Mouse (Mus musculus) cerebellum, adult 18-20 months (tissue): ENCODE measurements around the gene Izumo1.

Source experiments
- DNase-seq, 2 experiments: peaks; one replicate each; pipeline ENCODE4 v3.0.0; 2021

The Izumo1 gene

GRCm38 (mm10) chr7:45621443-45621842 is at the start of gene Izumo1:
Gene Izumo1 (plus strand): TSS chr7:45621811.
- no peak for DNase-seq

GRCm38 (mm10) chr7:45571966-45572365 is 49.6 kb upstream of the Izumo1 start:
- no peak for DNase-seq

GRCm38 (mm10) chr7:45573954-45574353 is 47.7 kb upstream of the Izumo1 start:
- DNase-seq, result no peak

DNA sequence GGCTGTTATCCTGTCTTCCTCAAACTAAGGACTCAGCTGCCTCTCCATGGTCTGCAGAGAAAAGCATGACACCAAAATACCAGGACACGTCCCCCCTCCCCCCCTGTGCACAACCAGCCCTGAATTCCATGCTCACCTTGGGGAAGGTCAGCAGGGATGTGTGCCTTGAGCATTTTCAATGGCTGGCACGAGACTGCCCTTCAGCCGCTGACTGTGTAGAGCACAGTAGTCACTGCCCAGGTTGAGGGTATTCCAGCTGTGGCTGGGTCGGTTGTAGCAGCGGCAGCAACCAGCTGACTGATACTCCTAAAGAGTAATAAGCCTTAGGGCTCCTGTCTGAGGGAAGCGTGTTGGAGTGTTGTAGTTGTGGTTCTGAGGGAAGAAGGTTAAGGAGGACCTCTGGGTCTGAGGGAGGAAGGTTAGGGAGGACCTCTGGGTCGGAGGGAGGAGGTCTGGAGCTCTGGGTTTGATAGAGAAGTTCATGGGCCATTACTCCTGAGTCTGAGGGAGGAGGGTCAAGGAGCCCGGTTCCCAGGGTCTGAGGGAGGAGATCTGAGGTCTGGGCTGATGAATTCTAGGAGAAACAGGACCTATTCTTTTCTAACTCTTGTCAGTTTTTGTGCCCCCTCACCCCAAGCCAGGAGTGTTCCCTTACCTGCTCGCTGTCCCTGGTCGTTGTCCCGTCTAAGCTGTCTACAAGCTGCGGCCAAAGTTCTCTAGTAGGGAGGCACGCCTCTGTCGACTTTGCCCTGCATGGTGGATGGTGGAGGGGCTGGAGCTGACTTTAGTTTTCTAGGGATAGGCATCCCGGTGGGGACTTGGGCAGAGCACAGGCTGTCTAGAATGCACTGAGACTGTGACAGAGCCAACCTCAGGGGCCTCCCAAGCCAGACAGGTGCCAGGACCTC is 46.9 kb upstream of the Izumo1 start:
- no peak for DNase-seq

- no peak for DNase-seq
Observed at GRCm38 (mm10) chr7:45585923-45586322, 35.7 kb upstream of the Izumo1 start.

- DNase-seq, result no peak
Observed at GRCm38 (mm10) chr7:45587631-45588592, 33.7 kb upstream of the Izumo1 start.

DNA sequence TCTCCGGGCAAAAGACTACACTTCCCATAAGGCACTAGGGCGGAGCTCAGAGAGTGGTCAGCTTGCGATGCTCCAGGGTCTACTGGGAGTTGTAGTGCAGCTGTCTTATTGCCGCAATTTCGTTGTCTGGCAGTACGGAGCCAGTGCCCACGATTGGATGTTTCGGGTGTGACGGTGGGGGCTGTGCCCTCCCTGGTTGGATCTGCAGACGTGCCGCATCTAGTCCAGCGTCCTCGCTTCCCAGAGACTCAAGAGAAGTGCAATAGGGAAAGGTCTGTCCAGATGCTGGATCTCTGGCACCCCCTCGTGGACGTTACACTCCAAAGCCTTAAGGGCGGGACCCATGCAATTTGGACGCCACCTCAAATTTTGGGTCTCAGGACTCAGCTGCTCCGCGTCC is 32.4 kb upstream of the Izumo1 start:
- peak; percentile 94 to 97 for DNase-seq

DNA sequence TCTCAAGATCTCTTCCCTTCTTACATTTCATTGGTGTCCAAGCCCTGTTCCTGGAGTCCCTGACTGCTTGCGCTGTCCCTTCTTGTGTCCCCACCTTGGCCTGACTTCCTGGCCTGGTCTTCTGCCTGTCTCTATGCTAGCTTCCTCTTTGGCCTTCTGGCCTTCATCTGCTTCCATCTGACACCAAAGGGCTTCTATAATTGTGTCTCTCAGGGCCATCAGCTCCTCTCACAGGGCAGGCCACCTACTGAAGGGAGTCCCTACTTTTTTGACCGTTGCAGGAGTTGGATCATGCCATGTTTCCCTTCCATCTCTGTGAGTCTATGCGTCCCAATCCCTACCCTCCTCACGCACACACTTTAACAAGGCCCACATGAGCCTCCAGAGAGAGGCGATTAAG is 31.7 kb upstream of the Izumo1 start:
- no peak for DNase-seq

DNA sequence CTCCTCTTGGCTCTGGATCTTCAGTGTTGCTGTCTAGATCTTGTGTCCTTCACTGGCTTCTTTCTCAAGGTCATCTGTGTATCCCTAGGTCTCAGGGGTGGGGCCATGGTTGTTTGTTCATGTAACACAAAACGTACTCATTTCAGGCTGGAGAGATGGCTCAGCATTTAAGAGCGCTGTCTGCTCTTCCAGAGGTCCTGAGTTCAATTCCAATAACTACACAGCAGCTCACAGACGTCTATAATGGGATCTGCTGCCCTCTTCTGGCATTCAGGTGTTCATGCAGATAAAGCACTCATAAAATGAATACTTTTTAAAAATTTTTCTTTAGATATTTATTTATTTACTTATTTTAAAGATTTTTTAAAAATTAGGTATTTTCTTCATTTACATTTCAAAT is 30.7 kb upstream of the Izumo1 start:
- no peak for DNase-seq

DNA sequence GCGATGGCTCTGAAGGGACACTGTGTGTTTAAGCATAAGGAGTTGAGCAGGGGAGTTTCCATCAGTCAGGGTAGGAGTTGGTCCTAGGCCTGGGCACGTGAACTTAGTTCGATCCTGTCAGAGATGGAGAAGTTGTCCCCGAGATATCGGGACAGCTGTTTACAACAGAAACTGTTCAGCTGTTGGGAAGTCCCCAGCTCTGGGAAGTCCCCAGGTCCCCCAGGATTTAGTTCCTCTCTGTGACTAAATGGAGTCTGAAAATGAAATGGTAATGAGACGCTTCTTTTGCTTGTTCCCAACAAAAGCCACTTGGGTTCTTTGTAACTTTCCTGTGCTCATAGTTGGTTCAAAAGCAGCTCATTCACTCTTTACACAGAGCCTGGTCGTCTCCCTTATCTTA is 29.7 kb upstream of the Izumo1 start:
- no peak for DNase-seq

GRCm38 (mm10) chr7:45593118-45593815 is 28.3 kb upstream of the Izumo1 start:
- DNase-seq, result peak; percentile 73 to 87

DNA sequence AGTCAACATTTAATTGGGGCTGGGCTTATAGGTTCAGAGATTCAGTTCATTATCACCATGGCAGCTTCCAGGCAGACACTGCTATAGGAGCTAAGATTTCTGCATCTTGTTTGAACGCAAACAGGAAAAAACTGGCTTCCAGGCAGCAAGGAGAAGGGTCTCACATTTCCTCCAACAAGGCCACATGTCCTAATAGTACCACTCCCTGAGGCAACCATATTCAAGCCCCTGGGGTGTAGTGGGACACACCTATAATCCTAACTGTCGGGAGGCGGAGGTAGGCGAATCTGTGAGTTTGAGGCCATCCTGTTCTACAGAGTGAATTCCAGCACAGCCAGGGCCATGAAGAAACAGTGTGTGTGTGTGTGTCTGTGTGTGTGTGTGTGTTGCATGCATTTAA is 26.4 kb upstream of the Izumo1 start:
- no peak for DNase-seq

- no peak for DNase-seq
Observed at GRCm38 (mm10) chr7:45596107-45596506, 25.5 kb upstream of the Izumo1 start.

- DNase-seq, result no peak
Observed at GRCm38 (mm10) chr7:45597013-45597412, 24.6 kb upstream of the Izumo1 start.

GRCm38 (mm10) chr7:45597527-45597926 is 24.1 kb upstream of the Izumo1 start:
- DNase-seq, result no peak

GRCm38 (mm10) chr7:45598960-45599879 is 22.4 kb upstream of the Izumo1 start:
- DNase-seq, result no peak

GRCm38 (mm10) chr7:45605704-45606289 is 15.8 kb upstream of the Izumo1 start:
- DNase-seq, result no peak

GRCm38 (mm10) chr7:45609511-45609910 is 12.1 kb upstream of the Izumo1 start:
- no peak for DNase-seq

DNA sequence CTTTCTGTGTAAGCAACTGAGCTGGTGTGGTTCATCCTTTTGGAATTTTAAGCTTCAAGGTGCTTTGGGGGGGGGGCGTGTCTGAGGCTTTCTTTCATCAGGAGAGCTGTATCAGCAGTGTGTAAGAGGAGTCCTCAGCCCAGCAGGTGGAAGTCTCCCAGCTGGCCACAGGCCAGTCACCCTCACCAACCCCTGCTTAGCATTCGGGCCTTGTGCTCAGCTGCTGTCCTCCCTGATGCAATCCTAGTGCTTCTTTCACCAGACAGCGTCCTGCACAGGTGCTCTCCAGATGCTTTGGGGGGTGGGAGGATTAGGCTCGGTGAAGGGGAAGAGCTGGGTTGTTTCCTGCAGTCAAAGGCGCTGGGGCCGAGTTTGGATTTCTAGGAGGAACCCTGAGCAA is 5.3 kb upstream of the Izumo1 start:
- DNase-seq, result no peak

GRCm38 (mm10) chr7:45617042-45617695 is 4.4 kb upstream of the Izumo1 start, which contains the start of gene Fut1:
Gene Fut1 (plus strand): TSS chr7:45617289.
- peak; percentile 38 to 42 for DNase-seq

DNA sequence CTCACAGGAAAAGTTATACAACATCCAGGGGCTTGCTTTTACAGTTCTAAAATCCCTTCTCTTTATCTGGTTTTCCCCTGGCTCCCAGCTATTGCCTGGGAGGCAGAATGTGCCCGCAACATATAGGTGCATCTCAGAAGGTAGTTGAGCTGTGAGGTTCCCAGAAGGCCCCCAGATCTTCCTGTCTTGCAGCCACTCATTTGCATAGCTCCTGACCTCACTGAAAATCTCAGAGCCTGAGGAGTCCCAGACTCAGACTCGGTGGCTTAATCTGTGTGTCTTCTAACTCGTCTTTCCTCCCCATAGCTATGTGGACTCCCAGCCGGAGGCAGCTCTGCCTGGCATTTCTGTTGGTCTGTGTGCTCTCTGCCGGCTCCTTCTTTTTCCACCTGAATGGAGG is 3.3 kb upstream of the Izumo1 start:
- DNase-seq, result no peak
